Mouse (Mus musculus) liver, postnatal 0 days (tissue): Measurements from ENCODE around the gene Zdhhc25.

Source experiments
- CTCF ChIP-seq: sonication (generic); IDR thresholded peaks from 2 replicates; pipeline ENCODE4 v1.5.1; 2016; ENCODE audit warnings: antibody characterized with exemption, low read depth
- EP300 ChIP-seq: IDR thresholded peaks from 2 replicates; pipeline ENCODE4 v1.6.1; 2016; ENCODE audit warnings: antibody characterized with exemption, low read depth, mild to moderate bottlenecking

DNA sequence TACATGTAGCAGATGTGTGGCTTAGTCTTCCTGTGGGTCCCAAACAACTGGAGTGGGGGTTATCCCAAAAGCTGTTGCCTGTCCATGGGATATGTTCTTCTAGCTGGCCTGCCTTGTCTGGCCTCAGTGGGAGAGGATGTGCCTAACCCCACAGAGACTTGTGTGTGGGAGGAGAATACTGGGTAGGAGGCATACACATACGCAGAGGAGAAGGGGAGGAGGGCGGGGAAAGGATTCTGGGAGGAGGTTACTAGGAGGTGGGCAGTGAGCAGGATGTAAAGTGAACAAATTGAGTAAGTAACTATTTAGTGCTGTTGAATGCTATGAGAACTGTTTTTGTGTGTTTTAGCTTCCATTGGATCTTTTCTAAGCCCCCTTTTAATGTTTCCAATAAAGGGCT, 23.8 kb downstream of the Zdhhc25 start:
- no peak for TF ChIP-seq CTCF
- TF ChIP-seq EP300: no peak
